Mouse (Mus musculus): Measurements from ENCODE around the gene Zfp428.
"Not testable (repeated sequence)": the region's sequence is repeated elsewhere in the genome, so short reads cannot be mapped to it uniquely, and the experiment has no call there.

Gene Zfp428

GRCm38 (mm10) chr7:24520054-24520453 is 13.2 kb downstream of the Zfp428 start:
- in situ Hi-C loops (cut with MseI, MboI): not testable (repeated sequence)

GRCm38 (mm10) chr7:24522805-24523204 is 16.0 kb downstream of the Zfp428 start:
- in situ Hi-C loops (cut with MseI, MboI): no loop called here

GRCm38 (mm10) chr7:24523723-24524122 is 16.9 kb downstream of the Zfp428 start:
- in situ Hi-C loops (cut with MseI, MboI): no loop called here

- in situ Hi-C loops (cut with MseI, MboI): no loop called here
Measured at GRCm38 (mm10) chr7:24524978-24525377, 18.2 kb downstream of the Zfp428 start.

GRCm38 (mm10) chr7:24525686-24526420 is 19.0 kb downstream of the Zfp428 start:
- in situ Hi-C loops (cut with MseI, MboI): no loop called here

GRCm38 (mm10) chr7:24528861-24529260 is 22.1 kb downstream of the Zfp428 start:
- in situ Hi-C loops (cut with MseI, MboI): no loop called here

GRCm38 (mm10) chr7:24529580-24529979 is 22.8 kb downstream of the Zfp428 start:
- in situ Hi-C loops (cut with MseI, MboI): no loop called here

GRCm38 (mm10) chr7:24530062-24530931 is 23.5 kb downstream of the Zfp428 start, which contains the start of gene Irgq:
Gene Irgq, plus strand, starts transcription at chr7:24530689.
- in situ Hi-C loops (cut with MseI, MboI): no loop called here

GRCm38 (mm10) chr7:24531211-24531971 is 24.6 kb downstream of the Zfp428 start:
- in situ Hi-C loops (cut with MseI, MboI): no loop called here

GRCm38 (mm10) chr7:24533031-24533571 is 26.3 kb downstream of the Zfp428 start:
- in situ Hi-C loops (cut with MseI, MboI): no loop called here

- in situ Hi-C loops (cut with MseI, MboI): no loop called here
Measured at GRCm38 (mm10) chr7:24533806-24534205, 27.0 kb downstream of the Zfp428 start.

GRCm38 (mm10) chr7:24534301-24534700 is 27.5 kb downstream of the Zfp428 start:
- in situ Hi-C loops (cut with MseI, MboI): no loop called here

- in situ Hi-C loops (cut with MseI, MboI): no loop called here
Measured at GRCm38 (mm10) chr7:24537081-24537480, 30.3 kb downstream of the Zfp428 start.

GRCm38 (mm10) chr7:24537591-24537990 is 30.8 kb downstream of the Zfp428 start:
- in situ Hi-C loops (cut with MseI, MboI): no loop called here

- in situ Hi-C loops (cut with MseI, MboI): no loop called here
Measured at GRCm38 (mm10) chr7:24538154-24538553, 31.3 kb downstream of the Zfp428 start.

GRCm38 (mm10) chr7:24538701-24539100 is 31.9 kb downstream of the Zfp428 start:
- in situ Hi-C loops (cut with MseI, MboI): no loop called here

- in situ Hi-C loops (cut with MseI, MboI): no loop called here
Measured at GRCm38 (mm10) chr7:24539686-24540085, 32.9 kb downstream of the Zfp428 start.

GRCm38 (mm10) chr7:24544506-24544905 is 37.7 kb downstream of the Zfp428 start:
- in situ Hi-C loops (cut with MseI, MboI): no loop called here

GRCm38 (mm10) chr7:24546068-24546614 is 39.3 kb downstream of the Zfp428 start, which contains the start of the genes Pinlyp and Xrcc1:
Gene Pinlyp, minus strand, starts transcription at chr7:24546118.
Gene Xrcc1, plus strand, starts transcription at chr7:24546289.
- in situ Hi-C loops (cut with MseI, MboI): no loop called here

- in situ Hi-C loops (cut with MseI, MboI): no loop called here
Measured at GRCm38 (mm10) chr7:24546634-24547389, 40.0 kb downstream of the Zfp428 start.

All from mouse trophoblast stem cell (cell line).